Mouse (Mus musculus) cerebellum, postnatal 4 days (tissue): ENCODE results near the gene Rad9a.

Experiments used
- DNase-seq, 2 experiments: peaks; one replicate each; pipeline ENCODE4 v3.0.0; 2022; ENCODE audit warnings: low spot score in 2 of 2, mixed read lengths in 1 of 2

Rad9a gene

DNA sequence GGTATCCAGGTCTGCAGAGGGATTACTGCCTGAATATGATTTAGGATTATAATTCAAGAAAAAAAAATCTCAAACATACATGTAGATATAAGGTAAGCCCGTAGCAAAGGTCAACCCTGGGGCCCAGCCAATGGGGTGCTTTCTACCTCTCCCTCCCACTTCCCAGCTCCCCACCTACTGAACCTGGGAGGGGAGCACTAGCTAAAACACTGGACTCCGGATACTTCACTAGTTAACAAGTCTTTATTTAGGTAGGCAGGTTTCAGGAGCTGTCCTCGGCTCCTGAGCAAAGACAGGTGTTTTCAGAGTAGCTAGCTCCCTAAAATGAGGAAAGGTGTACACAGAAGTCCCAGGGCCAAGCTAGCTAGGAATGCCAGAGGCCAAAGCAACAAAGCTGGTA, 37.4 kb downstream of the Rad9a start:
- DNase-seq: no peak

DNA sequence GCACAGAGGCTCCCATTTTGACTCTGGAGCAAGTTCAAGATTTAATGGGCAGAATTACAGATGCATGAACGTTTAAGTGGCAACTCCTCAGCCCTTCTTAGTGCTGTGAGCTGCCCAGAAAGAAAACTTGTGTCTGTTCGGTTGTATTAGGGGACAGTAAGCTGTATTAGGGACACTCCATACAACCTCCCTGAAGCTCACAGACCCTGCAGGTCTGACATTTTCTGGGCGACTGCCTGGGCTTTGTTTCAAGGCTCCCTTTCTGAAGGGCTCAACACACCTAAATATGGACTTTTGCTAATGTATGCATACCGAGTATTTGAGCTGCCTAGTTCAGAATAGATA, 37.9 kb downstream of the Rad9a start:
- DNase-seq: no peak

- peak; percentile 94 to 97 for DNase-seq
Observed at GRCm38 (mm10) chr19:4162646-4163542, 38.6 kb downstream of the Rad9a start, which contains the start of gene Rps6kb2. TSS of gene Rps6kb2 (minus strand) at chr19:4163354.

GRCm38 (mm10) chr19:4159049-4159448, 42.4 kb downstream of the Rad9a start:
- DNase-seq: no peak

GRCm38 (mm10) chr19:4156771-4157170, 44.7 kb downstream of the Rad9a start:
- no peak for DNase-seq

DNA sequence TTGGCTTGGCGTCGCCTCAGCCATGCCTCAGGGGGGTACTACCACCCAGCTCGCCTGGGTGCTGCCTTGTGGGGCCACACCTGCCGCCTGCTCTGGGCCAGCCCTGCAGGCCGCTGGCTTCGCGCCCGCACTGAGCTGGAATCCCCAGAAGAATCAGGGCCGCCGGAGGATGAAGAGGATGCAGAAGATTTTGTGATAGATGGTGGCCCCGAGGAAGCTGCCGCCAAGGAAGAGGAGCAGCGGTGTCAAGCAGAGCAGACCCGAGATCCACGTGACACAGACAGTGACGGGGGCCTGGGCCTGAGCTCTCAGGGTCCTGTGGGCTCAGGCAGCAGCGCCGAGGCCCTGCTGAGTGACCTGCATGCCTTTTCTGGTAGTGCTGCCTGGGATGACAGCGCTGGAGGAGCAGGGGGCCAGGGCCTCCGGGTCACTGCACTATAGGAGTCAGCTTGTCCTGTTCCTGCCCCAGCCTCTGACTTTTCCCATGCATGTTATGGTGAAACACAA, 45.3 kb downstream of the Rad9a start:
- DNase-seq: no peak

DNA sequence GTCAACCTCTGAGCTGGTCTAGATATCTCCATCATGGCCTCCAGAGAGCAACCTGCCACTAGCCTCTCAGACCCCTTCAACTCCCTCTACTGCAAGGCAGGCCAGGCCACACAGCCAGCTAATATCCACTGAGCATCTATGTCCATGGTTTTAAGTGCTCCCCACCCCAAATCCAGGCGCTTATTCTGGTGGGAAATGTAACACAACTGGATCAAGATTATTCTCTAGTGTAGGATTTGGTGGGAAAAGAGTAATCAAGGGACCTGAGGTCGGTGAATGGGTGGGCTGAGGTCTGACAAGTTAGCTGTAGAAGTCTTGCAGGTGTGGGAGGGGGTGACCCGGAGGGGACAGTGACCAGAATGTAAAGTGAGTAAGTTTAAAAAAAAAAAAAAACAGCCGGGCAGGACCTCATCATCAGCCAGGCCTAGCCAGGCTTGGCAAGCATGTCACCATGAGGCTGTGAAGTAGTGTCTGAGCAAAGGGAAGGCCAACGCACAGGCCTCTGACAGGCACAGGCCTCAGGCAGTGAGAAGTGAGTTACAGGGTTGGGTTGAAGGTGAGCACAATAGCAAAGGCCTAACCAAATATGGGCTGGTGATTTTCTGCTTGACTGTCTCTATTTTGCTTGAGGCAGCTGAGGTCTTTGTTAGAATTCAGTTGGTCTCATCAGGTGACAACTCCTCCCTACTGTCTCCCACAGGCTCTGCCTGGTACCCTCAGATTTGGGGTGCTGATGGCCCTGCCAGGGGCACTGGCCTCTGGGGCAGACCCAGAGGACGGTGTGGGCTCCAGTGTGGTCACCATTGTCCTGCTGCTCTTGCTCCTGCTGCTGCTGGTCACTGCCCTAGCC, 46.0 kb downstream of the Rad9a start:
- no peak for DNase-seq

DNA sequence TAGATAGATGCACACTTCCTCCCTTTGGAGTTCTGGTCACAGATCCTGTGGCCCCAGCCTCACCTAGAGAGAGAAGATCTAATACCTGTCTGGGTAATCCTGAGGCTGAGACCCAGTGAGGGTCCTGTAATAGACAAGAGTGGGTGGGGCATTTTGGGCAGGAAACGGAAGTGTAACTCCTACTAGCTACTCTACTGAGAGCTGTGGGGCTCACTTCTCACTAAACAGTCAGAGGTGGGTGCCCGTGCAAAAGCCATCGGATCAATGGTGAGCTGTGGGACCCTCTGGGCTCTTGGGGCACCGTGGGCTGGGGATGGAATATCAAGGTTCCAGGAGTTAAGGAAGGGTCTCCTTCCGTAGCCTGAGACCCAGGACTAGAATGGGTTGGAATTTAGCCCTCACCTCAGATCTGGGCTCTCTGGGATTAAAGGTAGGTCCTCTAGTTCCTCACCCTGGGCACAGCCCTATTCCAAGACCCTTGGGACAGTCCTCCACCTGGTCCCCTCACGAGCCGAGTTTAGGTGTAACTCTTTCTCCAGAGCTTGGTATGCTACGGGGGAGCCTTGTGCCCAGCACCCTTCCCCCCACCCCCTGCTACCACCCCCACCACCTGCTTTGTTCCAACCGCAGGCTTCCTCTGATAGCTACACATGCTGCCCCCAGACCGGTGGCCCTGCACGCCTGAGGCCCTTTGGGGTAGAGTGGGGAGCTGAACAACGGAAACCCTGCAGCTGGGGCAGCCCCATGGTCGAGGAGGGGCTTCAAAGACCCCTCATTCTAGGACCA, 46.8 kb downstream of the Rad9a start:
- no peak for DNase-seq

DNA sequence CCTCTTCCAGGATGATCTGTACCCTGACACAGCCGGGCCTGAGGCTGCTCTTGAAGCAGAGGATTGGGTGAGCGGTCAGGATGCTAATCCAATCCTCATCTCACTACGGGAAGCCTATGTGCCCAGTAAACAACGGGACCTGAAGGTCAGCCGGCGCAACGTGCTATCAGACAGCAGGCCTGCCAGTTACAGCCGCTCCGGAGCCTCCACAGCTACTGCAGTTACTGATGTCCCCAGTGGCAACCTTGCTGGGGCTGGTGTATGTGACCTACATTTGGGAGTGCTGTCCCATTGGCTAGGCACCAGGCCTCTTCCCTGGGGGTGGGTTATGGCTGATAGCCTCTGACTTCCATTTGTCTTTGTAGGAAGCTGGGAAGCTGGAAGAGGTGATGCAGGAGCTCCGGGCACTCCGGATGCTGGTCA, 48.2 kb downstream of the Rad9a start, which contains the start of gene Ptprcap:
TSS of gene Ptprcap (plus strand) at position 373 of the 423 bp plus-strand sequence.
- no peak for DNase-seq

- DNase-seq: no peak
Observed at GRCm38 (mm10) chr19:4152445-4153231, 48.8 kb downstream of the Rad9a start.

DNA sequence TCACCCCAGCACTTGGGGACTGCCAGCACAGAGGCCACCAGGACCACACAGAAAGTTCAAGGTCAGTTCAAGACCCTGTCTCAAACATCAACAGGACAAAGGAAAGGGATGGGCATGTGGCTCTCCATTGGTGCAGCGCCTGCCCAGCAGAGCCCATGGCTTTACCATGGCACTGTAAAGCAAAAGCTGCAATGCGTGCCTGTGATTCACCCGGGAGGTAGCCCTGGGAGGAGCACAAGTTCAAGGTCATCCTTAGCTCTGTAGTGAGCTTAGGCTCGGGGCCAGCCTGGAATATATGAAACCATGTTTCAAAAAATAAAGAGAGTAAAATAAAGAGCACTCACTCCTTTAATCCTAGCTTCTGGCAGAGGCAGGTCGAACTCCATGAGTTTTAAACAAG, 49.6 kb downstream of the Rad9a start:
- DNase-seq: no peak

GRCm38 (mm10) chr19:4151488-4151860, 50.0 kb downstream of the Rad9a start:
- DNase-seq: no peak

DNA sequence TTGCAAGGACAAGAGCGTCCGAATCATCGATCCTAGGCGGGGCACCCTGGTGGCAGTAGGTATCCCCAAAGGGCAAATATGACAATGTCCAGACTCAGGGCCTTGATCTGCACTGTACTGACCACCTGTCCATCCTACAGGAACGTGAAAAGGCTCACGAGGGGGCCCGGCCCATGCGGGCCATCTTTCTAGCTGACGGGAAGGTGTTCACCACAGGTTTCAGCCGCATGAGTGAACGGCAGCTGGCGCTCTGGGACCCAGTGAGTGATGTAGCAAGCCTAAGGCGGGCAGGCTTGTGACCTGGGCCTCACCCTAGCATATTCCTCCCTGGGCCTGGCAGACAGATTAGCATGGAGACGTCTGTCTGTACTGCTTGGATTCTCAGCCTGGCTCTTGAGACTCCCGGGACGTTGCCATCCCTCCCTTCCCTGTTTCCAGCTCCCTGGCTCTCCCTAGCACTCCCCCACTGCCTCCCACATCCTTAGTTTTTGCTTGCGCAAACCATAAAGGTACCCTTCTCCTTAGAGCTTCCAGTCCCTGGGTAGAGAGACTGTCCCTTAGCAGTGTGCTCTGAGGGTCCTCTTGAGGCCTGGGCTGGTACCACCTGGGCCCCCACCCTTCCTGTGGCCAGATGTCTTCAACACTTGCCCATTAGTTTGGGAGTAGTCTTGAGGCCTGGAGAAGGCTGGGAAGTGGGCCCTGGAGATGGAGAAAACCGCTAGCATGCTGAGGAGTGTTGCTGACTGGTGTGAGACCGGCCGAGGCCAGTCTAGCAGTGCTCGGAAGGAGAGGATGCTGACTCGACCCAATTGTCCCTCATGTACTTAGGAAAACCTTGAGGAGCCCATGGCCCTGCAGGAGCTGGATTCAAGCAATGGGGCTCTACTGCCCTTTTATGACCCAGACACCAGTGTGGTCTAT, 50.6 kb downstream of the Rad9a start:
- DNase-seq: no peak

DNA sequence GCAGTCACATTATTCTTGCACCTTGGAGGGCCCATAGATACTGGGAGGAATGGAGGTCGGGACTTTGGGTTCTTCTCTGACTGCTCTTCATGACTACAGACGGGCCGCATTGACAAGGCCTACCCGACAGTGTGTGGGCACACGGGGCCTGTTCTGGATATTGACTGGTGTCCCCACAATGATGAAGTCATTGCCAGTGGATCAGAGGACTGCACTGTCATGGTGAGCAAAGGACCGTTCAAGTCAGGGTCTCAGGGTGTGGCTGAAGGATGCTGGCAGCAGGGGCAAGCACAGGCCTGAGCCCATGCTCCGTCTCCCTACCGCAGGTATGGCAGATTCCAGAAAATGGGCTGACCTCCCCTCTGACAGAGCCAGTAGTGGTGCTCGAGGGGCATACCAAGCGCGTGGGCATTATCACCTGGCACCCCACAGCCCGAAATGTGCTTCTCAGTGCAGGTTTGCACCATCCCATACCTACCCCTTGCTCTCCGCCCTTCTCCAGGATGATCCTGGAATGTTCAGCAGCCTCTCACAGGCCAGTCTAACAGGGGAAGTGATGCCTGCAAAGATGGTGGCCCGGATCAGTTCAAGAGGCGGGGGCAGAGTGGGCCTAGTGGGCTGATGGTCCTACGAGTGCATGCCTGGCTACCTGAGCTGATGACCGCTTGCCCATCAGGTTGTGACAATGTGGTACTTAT, 51.5 kb downstream of the Rad9a start:
- no peak for DNase-seq

DNA sequence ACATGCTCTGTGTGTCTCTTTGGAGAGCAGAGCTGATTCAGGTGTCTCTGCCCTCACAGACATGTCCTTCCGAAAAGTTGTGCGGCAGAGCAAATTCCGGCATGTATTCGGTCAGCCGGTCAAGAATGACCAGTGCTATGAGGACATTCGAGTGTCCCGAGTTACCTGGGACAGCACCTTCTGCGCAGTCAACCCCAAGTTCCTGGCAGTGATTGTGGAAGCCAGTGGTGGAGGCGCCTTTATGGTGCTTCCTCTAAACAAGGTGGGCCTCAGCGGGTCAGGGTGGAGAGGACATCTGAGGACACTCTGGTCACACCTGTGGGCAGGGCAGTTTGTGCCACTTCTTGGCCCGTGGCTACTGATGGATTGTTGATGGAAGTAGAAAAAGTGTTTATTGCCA, 52.2 kb downstream of the Rad9a start:
- DNase-seq: no peak

DNA sequence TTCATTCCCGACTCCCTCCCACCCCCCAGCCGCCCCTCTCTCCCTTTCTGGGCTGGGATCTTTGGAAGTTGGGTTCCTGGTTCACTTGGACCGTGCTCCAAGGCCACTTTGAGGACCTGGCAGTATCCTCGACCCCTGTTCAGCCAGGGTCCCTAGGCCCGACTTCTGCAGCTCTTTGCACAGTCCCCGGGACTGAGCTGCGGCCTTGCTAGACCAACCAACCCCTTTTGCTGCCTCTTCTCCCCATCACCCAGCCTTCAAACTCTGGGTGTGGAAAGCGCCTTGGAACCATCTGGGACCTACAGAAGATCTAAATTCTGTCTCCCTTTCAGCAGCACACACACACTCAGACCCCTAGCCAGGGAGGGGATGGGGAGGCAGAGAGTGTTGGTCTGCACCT, 52.6 kb downstream of the Rad9a start:
- DNase-seq: no peak

DNA sequence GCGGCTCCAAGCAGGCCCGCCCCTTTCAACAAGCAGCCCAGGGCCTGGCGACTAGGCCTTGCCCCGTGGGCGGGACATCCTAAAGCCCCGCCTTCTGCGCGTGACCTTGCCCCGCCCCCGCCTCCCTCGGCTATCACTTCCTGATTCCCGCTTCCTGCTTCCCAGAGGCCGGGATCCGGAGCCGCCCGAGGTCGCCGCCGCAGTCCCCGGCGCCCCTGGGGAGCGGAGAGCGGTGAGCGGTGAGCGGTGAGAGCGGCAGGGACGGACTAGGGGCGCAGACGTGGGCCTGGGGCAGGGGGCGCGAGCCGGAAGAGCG, 53.0 kb downstream of the Rad9a start, which contains the start of gene Coro1b:
TSS of gene Coro1b (plus strand) at position 129 of the 316 bp plus-strand sequence.
- peak; percentile 97 to 98 for DNase-seq

DNA sequence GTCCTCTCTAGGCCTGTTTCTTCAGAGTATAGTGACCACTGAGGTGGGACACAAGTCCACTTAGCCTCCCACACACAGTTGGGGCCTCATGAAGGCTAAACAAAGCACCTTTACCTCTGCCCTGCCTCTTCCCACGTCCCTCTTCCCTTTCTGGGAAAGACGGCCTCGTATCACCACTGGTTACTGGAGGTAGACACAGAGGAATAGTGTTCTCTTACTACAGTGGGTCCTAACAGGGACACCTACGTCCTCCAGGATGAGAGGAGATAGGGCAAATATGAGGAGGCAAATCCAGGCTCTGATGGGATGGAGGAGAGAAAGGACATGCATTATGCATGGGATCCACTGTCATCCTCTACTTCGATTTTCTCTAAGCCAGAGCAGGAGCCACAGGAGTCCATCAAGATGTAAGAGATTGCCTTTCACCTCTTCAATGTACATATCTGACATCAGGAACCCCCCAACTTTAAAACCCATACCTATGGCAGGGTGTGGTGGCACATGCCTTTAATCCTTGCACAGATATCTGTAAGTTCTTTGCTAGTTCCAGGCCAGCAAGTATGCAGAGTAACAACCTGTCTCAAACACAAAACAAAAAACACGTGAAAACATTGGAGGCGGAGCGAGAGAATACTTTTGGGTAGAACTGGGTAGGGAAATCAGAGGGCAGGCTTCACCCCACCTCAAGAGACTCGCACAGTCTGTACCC, 53.5 kb downstream of the Rad9a start:
- DNase-seq: no peak

DNA sequence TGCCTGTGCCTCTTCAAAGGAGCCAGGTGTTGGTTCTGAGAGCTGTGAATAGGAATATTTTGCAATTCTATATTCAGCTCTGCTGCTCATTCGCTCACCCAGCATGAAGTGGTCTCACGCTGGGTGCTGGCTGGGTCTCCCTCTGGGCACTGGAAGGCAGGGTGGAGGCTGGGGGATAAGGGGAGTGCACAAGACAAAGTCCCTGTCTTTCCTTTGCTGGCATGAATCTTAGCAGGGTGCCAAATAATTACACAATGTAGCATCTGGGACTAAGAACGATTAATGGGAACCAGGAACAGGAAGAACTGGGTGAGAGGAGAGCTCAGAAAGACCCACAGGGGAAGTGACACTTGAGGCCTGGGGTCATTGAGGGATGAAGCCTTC, 54.4 kb downstream of the Rad9a start:
- DNase-seq: no peak
